Mouse (Mus musculus): ENCODE results near the gene Evl.

Evl gene

GRCm38 (mm10) chr12:108651053-108651660 lies 96.6 kb downstream of the Evl start:
- no peak for DNase-seq (ENCODE audit: low read depth)

- DNase-seq (ENCODE audit: low read depth): no peak
Observed at GRCm38 (mm10) chr12:108653358-108654335, 99.1 kb downstream of the Evl start.

DNA sequence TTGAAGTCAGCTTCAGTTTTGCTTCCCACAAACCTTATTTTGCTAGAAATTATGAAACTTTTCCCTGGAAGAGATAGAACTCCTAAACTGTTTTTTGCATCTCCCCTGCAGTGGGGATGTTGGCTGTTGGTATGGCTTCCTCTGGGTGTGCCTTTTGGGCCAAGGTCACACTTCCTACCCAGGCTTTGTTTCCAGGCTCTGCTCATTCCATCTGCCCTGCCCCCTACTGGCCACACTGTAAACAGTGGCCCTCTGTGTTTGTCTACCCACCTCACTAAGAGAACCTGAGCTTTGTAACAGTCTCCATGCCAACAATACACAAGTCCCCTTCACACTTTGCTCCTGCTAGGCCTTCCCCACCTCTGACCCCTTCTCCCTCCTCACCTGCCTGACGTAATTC lies 102.8 kb downstream of the Evl start:
- no peak for DNase-seq (ENCODE audit: low read depth)

- DNase-seq (ENCODE audit: low read depth): no peak
Observed at GRCm38 (mm10) chr12:108668606-108669235, 114.2 kb downstream of the Evl start.

DNA sequence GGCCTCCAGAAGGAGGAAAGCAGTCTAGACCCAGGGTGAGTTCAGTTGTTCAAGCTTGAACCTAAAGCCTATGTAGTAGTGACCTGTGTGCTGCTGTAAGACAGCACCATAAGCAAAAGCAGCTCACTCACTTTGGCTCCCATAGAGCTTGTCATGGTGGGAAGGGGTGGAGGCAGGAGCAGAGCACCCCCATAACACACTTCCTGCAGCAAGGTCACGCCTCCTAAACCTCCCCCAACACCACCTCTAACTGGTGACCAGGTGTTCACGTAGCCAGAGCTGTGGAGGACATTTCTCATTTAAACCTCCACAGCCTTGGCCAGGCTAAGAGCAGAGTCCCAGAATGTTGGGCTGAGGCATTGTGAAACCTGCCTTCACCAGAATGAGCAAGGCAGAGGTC lies 117.0 kb downstream of the Evl start:
- no peak for DNase-seq (ENCODE audit: low read depth)

- no peak for DNase-seq (ENCODE audit: low read depth)
Observed at GRCm38 (mm10) chr12:108672908-108673307, 118.4 kb downstream of the Evl start.

- no peak for DNase-seq (ENCODE audit: low read depth)
Observed at GRCm38 (mm10) chr12:108673546-108673945, 119.0 kb downstream of the Evl start.

- no peak for DNase-seq (ENCODE audit: low read depth)
Observed at GRCm38 (mm10) chr12:108674502-108674901, 120.0 kb downstream of the Evl start.

DNA sequence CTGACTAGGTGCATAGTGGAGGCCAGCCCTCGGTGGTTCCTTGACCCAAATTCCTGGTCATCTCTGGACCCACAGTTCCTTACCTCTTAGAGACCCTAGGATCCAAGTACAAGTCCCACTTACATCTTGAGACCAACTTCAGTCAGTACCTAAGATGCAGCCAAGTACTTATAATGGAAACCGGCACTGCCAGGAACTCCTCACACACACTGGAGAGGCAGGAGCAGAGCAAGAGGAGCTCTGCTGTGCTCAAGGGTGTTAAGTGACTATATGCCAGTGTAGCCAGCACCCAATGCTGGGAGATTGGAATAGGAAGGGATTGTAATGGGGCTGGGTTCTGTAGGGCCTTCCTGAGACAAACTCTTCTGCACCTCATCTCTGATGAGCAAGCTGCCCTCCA lies 120.4 kb downstream of the Evl start:
- DNase-seq (ENCODE audit: low read depth): no peak

- no peak for DNase-seq (ENCODE audit: low read depth)
Observed at GRCm38 (mm10) chr12:108675614-108676401, 121.3 kb downstream of the Evl start.

GRCm38 (mm10) chr12:108677116-108677515 lies 122.6 kb downstream of the Evl start:
- DNase-seq (ENCODE audit: low read depth): no peak

- no peak for DNase-seq (ENCODE audit: low read depth)
Observed at GRCm38 (mm10) chr12:108678366-108678765, 123.8 kb downstream of the Evl start.

DNA sequence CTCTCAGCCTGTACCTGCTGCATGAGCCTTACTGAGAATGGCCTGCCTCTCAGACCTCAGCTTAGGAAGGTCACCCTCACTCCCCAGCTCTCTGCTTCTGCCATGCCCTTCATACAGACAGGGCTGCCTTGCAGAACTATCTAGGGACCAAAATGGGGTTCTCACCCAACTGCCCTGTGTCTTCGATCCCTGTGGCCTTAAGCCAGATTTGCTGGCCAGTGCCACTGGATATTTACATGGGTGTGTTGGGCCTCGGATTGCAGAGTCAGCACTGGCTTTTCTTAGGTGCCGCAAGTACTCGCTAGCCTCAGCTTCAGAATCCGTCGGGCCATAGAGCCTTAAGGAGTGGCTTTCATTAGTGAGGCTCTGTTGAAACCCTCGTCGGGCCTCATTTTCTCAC lies 126.3 kb downstream of the Evl start:
- DNase-seq (ENCODE audit: low read depth): no peak

- no peak for DNase-seq (ENCODE audit: low read depth)
Observed at GRCm38 (mm10) chr12:108682240-108683023, 127.9 kb downstream of the Evl start.

- no peak for DNase-seq (ENCODE audit: low read depth)
Observed at GRCm38 (mm10) chr12:108686463-108686862, 131.9 kb downstream of the Evl start.

DNA sequence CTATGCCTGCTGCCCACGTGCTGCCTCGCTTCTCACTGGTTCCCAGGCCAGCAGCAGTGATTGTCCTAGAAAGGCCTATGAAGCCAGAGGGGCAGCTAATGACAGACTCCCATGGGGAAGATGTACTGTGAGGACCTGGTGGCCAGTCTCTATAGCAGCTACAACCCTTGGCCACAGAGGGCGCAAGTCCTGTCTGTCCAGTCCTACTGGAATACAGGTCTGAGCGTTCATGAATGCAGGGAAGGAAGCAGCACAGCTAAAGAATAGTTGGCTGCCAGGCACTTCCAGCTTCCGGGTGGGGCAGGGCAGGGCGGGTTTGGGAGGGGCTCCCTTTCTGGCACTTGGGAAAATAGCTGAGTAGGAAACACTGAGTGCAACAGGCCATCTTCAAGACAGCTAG lies 132.4 kb downstream of the Evl start:
- DNase-seq (ENCODE audit: low read depth): no peak

GRCm38 (mm10) chr12:108689167-108689566 lies 134.6 kb downstream of the Evl start:
- no peak for DNase-seq (ENCODE audit: low read depth)

DNA sequence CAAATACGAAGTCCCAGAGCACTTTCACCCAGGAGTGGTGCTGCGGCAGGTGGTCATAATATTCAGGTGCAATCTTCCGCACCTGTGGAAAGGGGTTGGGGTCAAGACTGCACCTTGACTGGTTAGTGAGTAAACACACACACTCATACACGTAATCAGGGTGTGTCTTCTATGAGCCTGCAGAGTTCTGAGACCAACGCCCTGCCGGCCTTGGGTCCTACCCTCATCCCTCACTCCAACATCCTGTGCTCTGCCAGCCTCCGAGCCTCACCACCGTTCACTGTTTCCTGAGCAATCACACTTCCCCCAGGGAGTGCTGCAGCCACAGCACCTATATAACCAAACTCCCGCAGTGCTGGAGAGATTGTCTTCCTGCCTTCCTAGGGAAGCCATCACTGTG lies 136.0 kb downstream of the Evl start:
- no peak for DNase-seq (ENCODE audit: low read depth)

DNA sequence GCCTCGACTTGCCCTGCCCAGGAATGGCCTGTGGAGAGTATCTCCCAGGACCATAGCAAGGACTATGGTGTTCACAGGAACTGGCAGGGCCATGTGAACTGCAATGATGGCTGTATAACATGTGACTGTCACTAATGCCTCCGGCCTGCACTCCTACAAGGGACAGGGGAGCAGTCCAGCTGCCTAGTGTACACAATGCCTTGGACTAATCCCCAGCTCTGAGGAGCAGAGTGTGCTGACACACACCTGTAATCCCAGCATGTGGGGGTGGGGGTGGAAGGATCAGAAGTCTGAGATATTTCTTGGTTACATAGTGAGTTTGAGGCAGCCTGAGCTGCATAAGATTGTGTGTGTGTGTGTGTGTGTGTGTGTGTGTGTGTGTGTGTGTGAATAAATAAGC lies 139.1 kb downstream of the Evl start:
- DNase-seq (ENCODE audit: low read depth): no peak

- DNase-seq (ENCODE audit: low read depth): no peak
Observed at GRCm38 (mm10) chr12:108694223-108694622, 139.7 kb downstream of the Evl start.
